Mouse (Mus musculus): Measurements from ENCODE around the gene Mthfsd. TPM values are rescaled to one million over a fixed set of nuclear protein-coding genes. Genes with fewer than 3 reads are reported as not detected.
A peak's percentile ranks its signal among the peaks of the same experiment; 100 is the strongest.

The Mthfsd gene
- polyA plus RNA-seq, 1 experiment, result 73.6 TPM

DNA sequence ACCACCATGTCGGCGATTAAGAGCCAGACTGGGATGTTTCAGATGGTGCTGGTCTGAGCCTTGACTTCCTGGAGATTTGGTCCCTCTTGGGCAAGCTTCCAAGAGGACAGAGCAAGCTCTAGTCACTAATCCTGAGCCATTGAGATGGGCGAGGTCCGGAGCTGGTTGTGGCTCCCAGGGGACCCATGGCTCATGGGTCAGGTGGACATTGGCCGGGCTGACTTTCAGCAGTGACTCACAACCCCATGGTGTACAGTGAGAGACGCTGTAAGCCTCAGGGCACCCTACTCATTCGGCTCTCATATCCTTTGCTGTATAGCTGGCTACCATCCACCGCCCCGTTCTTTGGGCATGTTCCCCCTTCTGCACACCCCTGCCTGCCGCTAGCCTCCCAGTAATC is 25.9 kb upstream of the Mthfsd start:
- H3K36me3 ChIP-seq (ENCODE audit: control insufficient read depth, insufficient read depth, low read length), result no peaks in the 10 kb centered on the region
- H3K27me3 ChIP-seq (ENCODE audit: control insufficient read depth, insufficient read depth, low read length), result no peaks in the 10 kb centered on the region
- no peak overlapping the region for H3K4me3 ChIP-seq (ENCODE audit: control insufficient read depth, low read depth, low read length)
- peaks cover 4% of the 10 kb centered on the region for H3K4me1 ChIP-seq (ENCODE audit: control insufficient read depth, insufficient read depth, low read length)
- no peak overlapping the region for H3K27ac ChIP-seq (ENCODE audit: control insufficient read depth, insufficient read depth, low read depth, low read length)
- TF ChIP-seq CTCF (IDR thresholded peaks at IDR 0.05; ENCODE audit: control insufficient read depth, insufficient read depth, insufficient replicate concordance, low read depth, low read length) (no peak), POLR2A (IDR thresholded peaks at IDR 0.05; ENCODE audit: control insufficient read depth, low read depth, low read length) (no peak)

DNA sequence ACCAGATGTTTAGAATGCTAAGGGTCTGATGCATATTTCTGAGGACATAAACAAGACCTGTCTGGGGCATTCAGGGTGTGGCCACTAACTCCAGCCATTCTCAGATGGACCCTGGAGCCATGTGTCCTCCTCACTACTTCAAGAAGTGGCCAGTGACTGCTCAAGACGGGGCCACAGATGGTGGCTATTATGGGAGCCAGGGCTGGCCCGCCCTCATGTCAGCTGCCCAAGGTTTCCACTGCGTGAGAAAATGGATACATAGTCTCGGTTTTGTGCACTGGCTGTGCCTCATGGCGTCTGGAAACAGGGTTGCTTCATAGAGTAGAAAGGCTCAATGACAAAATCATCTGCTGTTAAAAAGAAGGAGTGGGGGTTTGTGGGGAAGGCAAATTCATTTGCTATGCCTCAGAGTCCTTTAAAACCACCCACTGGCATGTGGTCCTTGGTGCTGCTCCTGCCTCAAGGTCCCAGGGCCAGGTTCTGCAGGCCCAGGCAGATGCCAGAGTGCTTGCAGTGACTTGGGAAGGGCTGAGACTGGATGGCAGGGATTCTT is 24.8 kb upstream of the Mthfsd start:
- no peak overlapping the region for H3K4me3 ChIP-seq (ENCODE audit: control insufficient read depth, low read depth, low read length)
- H3K27me3 ChIP-seq (ENCODE audit: control insufficient read depth, insufficient read depth, low read length), result no peaks in the 10 kb centered on the region; the same call in 1 of the 2 replicates
- TF ChIP-seq POLR2A (IDR thresholded peaks at IDR 0.05; ENCODE audit: control insufficient read depth, low read depth, low read length), result no peak
- no peak for TF ChIP-seq CTCF (IDR thresholded peaks at IDR 0.05; ENCODE audit: control insufficient read depth, insufficient read depth, insufficient replicate concordance, low read depth, low read length)
- peaks cover 7% of the 10 kb centered on the region for H3K4me1 ChIP-seq (ENCODE audit: control insufficient read depth, insufficient read depth, low read length)
- no peak overlapping the region for H3K27ac ChIP-seq (ENCODE audit: control insufficient read depth, insufficient read depth, low read depth, low read length)
- no peaks in the 10 kb centered on the region for H3K36me3 ChIP-seq (ENCODE audit: control insufficient read depth, insufficient read depth, low read length)

DNA sequence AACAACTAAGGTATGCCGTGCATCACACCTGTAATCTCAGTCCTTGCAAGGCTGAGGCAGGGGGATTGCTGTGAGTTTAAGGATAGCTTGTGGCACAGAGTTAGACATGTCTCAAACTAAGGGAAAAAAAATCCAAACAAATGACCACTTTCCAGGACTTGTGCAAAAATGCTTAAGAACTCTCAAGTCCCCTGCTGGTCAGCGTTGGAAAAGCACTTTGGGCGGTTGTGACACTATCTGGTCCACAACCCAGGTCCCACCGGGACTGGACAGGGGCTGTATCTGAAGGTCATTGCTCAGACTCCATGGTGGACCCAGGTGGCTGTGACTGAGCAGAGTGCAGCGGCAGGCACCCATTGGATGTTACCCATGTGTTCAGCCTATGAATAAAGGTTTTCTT is 22.3 kb upstream of the Mthfsd start:
- no peaks in the 10 kb centered on the region for H3K36me3 ChIP-seq (ENCODE audit: control insufficient read depth, insufficient read depth, low read length)
- H3K27ac ChIP-seq (ENCODE audit: control insufficient read depth, insufficient read depth, low read depth, low read length), result no peak overlapping the region
- TF ChIP-seq CTCF (IDR thresholded peaks at IDR 0.05; ENCODE audit: control insufficient read depth, insufficient read depth, insufficient replicate concordance, low read depth, low read length), result peak; percentile 25; the same call in 1 of the 2 replicates
- no peak for TF ChIP-seq POLR2A (IDR thresholded peaks at IDR 0.05; ENCODE audit: control insufficient read depth, low read depth, low read length)
- no peaks in the 10 kb centered on the region; the same call in none of the 2 replicates for H3K27me3 ChIP-seq (ENCODE audit: control insufficient read depth, insufficient read depth, low read length)
- H3K4me3 ChIP-seq (ENCODE audit: control insufficient read depth, low read depth, low read length), result no peak overlapping the region
- peaks cover 7% of the 10 kb centered on the region for H3K4me1 ChIP-seq (ENCODE audit: control insufficient read depth, insufficient read depth, low read length)

- H3K27me3 ChIP-seq (ENCODE audit: control insufficient read depth, insufficient read depth, low read length), result no peaks in the 10 kb centered on the region; the same call in none of the 2 replicates
- peaks cover 12% of the 10 kb centered on the region for H3K4me1 ChIP-seq (ENCODE audit: control insufficient read depth, insufficient read depth, low read length)
- H3K36me3 ChIP-seq (ENCODE audit: control insufficient read depth, insufficient read depth, low read length), result no peaks in the 10 kb centered on the region
- H3K27ac ChIP-seq (ENCODE audit: control insufficient read depth, insufficient read depth, low read depth, low read length), result no peak overlapping the region
- no peak overlapping the region for H3K4me3 ChIP-seq (ENCODE audit: control insufficient read depth, low read depth, low read length)
- no peak for TF ChIP-seq CTCF (IDR thresholded peaks at IDR 0.05; ENCODE audit: control insufficient read depth, insufficient read depth, insufficient replicate concordance, low read depth, low read length)
- TF ChIP-seq POLR2A (IDR thresholded peaks at IDR 0.05; ENCODE audit: control insufficient read depth, low read depth, low read length), result no peak
These were observed 21.2 kb upstream of the Mthfsd start for GRCm38 (mm10) chr8:121129265-121129940.

DNA sequence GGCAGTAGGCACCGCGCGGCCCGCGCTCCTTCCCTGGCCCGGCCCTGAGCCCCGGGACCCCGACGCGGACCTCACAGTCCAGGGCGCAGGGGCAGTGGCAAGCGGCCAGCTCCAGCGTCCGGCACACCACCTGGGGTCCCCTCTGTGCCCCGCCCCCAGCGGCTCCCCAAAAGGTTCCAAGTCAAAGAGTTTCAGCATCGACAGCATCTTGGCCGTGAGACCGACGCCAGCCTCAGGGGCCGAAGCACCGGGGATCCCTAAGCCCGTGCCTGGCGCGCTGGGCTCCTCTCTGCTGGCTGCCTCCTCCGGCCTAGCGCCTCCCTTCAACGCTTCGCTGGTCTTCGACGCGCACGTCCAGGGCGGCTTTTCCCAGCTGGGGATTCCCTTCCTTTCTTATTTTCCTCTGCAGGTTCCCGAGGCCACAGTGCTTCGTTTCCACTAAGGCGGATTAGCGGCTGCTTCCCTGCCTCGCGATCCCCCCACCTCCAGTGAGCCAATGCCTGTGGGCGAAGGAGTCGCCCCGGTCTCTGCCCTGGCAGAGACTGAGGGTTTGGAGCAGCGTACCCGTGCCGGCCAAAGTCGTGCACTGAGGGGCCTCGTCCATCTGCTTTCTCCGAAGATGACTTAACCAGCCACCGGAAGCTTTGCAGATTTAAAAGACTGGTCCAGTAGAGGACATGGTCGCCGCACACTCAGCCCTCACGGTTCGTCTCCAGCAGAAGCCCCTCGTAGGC is 20.5 kb upstream of the Mthfsd start:
- no peaks in the 10 kb centered on the region; the same call in none of the 2 replicates for H3K27me3 ChIP-seq (ENCODE audit: control insufficient read depth, insufficient read depth, low read length)
- H3K4me3 ChIP-seq (ENCODE audit: control insufficient read depth, low read depth, low read length), result no peak overlapping the region; the same call in 1 of the 2 replicates
- TF ChIP-seq CTCF (IDR thresholded peaks at IDR 0.05; ENCODE audit: control insufficient read depth, insufficient read depth, insufficient replicate concordance, low read depth, low read length) (no peak), POLR2A (IDR thresholded peaks at IDR 0.05; ENCODE audit: control insufficient read depth, low read depth, low read length) (no peak)
- H3K36me3 ChIP-seq (ENCODE audit: control insufficient read depth, insufficient read depth, low read length), result no peaks in the 10 kb centered on the region
- H3K4me1 ChIP-seq (ENCODE audit: control insufficient read depth, insufficient read depth, low read length), result peaks cover 12% of the 10 kb centered on the region
- no peak overlapping the region for H3K27ac ChIP-seq (ENCODE audit: control insufficient read depth, insufficient read depth, low read depth, low read length)

DNA sequence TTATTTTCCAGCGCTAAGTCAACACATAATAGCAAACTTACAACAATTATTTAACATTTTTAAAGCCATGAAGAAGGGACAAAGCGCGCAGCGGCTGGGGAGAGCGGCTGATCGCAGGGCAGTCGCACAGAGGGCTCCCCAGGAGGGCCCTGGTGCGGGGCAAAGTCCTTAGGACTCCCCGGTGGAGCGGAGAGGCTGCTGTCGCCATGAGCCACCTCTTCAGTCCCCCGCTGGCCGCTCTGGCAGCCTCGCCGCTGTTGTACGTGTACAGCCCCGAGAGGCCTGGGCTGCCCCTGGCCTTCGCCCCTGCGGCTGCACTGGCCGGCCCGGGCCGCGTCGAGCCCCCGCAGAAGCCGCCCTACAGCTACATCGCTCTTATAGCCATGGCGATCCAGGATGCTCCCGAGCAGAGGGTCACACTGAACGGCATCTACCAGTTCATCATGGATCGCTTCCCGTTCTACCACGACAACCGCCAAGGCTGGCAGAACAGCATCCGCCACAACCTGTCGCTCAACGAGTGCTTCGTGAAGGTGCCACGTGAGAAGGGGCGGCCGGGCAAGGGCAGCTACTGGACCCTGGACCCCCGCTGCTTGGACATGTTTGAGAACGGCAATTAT is 19.7 kb upstream of the Mthfsd start, which contains the start of gene Foxl1:
TSS of gene Foxl1 (plus strand) at position 185 of the 620 bp plus-strand sequence.
- Histone ChIP-seq H3K4me1 (ENCODE audit: control insufficient read depth, insufficient read depth, low read length) (peaks cover 7% of the 10 kb centered on the region), H3K36me3 (ENCODE audit: control insufficient read depth, insufficient read depth, low read length) (no peaks in the 10 kb centered on the region), H3K4me3 (ENCODE audit: control insufficient read depth, low read depth, low read length) (no peak within 1 kb of the TSS; the same call in 1 of the 2 replicates), H3K27me3 (ENCODE audit: control insufficient read depth, insufficient read depth, low read length) (no peaks in the 10 kb centered on the region; the same call in none of the 2 replicates), H3K27ac (ENCODE audit: control insufficient read depth, insufficient read depth, low read depth, low read length) (no peak within 1 kb of the TSS)
- no peak for TF ChIP-seq CTCF (IDR thresholded peaks at IDR 0.05; ENCODE audit: control insufficient read depth, insufficient read depth, insufficient replicate concordance, low read depth, low read length)
- no peak for TF ChIP-seq POLR2A (IDR thresholded peaks at IDR 0.05; ENCODE audit: control insufficient read depth, low read depth, low read length)
